Mouse (Mus musculus): Measurements from ENCODE around the gene Pskh1.

The Pskh1 gene

GRCm38 (mm10) chr8:105961101-105961500, 60.9 kb downstream of the Pskh1 start:
- no peak for DNase-seq

DNA sequence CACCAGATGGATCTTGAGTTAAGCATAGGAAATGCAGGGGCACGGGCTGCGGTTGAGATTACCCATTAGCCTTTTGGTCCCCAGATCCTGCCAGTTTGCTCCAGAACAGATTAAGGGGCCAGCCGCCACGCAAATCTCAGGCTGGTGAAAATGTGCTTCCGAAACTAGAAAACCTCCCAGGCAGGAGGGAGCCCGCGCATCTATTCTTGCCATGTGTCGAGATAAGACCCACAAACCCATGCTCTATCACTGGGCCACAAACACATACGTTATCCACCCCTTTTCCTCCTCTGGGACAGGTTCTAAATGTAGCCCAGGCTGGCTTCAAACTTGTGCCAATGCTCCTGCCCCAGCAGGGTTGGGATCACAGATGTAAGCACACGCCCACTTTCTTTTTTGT, 61.3 kb downstream of the Pskh1 start:
- DNase-seq = no peak

DNA sequence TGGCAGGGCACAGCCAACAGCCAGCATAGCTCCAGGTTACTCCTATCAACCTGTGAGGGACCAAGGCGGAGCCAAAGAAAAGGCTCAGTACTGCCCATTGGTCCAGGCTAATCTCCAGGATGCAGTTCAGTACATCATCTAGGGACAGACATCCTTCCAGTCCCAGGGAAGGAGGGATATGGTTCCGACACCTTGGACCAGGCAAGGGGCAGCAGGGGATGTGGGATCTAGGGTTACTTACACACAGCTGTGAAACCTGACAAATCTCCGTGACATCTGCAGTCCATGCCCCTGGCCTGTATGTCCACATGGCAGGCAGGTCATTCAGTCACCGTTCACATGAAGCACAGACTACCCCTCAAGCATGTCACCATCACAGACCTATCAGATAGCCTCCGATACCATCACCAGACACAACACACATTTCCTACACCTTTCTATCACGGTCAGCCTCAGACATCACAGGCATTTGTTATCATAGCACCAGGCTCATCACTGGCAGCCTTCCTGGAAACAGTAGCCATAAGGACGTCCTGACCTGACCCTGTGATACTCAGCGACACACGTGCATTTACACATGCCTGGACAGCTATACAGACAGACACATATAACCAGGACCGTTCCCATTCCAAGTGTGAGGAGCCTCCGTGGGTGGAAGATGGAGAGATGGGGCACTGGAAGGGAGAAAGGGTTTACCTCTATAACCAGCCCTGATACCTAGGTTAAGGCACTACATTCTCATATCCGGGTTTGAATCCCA, 64.4 kb downstream of the Pskh1 start:
- no peak for DNase-seq

DNA sequence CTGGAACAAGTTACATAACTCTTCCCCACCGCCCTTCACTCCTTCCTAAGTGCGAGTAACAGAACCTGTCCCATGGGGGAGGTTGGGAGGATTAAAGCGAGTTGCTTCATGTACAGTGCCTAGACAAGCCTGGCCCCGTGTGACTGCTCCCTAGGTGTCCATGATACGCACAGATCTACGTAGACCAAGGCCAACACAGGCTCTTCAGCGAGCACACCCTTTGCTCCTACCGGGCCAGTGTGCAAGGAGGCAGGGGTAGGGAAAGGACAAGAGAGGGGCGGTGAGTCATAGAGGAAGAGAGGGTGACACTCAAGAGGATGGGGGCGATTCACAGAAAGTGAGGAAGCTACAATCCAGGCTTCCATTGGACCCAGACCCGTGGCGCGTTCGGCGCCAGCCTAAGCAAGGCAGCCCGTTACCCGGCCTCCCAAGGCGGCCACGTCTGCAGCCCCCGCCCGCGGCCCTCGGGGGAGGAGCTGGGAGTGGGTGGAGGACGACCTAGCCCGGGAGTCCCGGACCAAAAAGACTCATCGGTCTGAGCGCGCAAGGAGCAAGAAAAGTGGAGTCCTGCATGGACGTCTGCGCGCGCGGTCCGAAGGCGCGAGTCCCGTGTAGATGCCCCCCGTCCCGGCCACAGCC, 65.1 kb downstream of the Pskh1 start:
- peak; percentile 34 for DNase-seq

DNA sequence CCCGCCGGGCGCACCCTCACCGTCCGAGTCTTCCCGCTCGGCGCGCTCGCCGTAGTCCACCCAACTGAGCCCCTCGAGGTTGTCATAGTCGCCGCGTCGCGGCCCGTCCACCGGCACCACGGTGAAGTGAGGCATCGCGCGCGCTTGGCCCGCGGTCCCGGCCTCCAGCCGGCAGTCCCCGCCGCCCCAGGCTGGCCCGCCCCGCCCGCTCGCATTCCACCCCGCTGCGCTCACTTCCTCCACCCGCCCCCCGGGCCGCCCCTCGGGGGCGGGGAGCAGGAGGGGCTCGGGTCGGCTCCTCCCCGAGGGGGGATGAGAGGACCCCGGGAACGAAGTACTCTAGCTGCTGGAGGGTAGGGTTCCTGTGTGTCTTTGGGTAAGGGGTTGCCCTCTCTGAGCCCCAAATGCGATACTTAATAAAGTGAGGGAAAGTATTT, 65.7 kb downstream of the Pskh1 start, which contains the start of gene Slc12a4:
Gene Slc12a4, minus strand, starts transcription at position 193 of the 437 bp plus-strand sequence.
- DNase-seq = peak; percentile 67

- no peak for DNase-seq
These were observed 66.6 kb downstream of the Pskh1 start for GRCm38 (mm10) chr8:105966692-105967311.

DNA sequence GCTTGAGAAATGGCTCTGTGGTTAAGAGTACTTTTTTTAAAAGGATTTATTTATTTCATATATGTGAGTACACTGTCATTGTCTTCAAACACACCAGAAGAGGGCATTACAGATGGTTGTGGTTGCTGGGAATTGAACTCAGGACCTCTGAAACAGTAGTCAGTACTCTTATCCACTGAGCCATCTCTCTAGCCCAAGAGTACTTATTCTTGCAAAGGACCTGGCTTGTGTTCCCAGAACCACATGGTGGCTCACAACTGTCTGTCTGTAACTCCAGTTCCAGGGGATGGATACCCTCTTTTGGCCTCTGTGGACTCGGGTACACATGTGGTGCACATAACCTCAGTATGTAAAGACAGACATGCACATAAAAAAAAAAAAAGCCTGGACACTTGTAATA, 69.1 kb downstream of the Pskh1 start:
- DNase-seq = no peak

- DNase-seq = no peak
These were observed 70.9 kb downstream of the Pskh1 start for GRCm38 (mm10) chr8:105971019-105971720.

- no peak for DNase-seq
These were observed 75.1 kb downstream of the Pskh1 start for GRCm38 (mm10) chr8:105975363-105975762.

- DNase-seq = no peak
These were observed 79.1 kb downstream of the Pskh1 start, which contains the start of gene Dpep3 for GRCm38 (mm10) chr8:105979325-105979724. Gene Dpep3 (minus strand): TSS chr8:105979429.

DNA sequence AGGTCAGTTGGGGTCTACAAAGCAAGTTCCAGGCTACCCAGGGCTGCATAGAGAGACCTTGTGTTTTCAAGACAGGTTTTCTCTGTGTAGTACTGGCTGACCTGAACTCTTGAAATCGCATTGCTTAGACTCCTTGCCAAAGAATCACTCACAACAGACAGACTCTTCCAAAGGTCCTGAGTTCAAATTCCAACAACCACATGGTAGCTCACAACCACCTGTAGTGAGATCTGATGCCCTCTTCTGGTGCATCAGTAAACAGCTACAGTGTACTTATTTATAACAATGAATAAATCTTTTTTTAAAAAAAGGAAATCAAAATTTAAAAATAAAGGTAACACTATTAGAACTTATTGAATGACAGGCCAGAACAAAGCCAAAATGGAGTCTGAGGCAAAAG, 80.9 kb downstream of the Pskh1 start:
- DNase-seq = no peak
